Mouse (Mus musculus): ENCODE data around the gene Miox.

- no peak for TF ChIP-seq CTCF (conservative IDR thresholded peaks at IDR 0.05; ENCODE audit: low read length)
- no peak for TF ChIP-seq NANOG (IDR thresholded peaks at IDR 0.05; ENCODE audit: borderline replicate concordance, low read length)
Observed at GRCm38 (mm10) chr15:89352795-89353194, 18.6 kb downstream of the Miox start.

Measured in E14TG2a.4 (cell line).